Mouse (Mus musculus): ENCODE results near the gene Pcp2.

GRCm38 (mm10) chr8:3599219-3599618, 26.1 kb downstream of the Pcp2 start:
- TF ChIP-seq CTCF (IDR thresholded peaks at IDR 0.05; ENCODE audit: borderline replicate concordance, insufficient read depth, low read depth, low read length) (no peak), POLR2A (IDR thresholded peaks at IDR 0.05; ENCODE audit: borderline replicate concordance, insufficient read depth, low read length) (no peak)

All from cerebellum, adult 2 months (tissue).